Mouse (Mus musculus): ENCODE data around the gene Tmem192.

DNA sequence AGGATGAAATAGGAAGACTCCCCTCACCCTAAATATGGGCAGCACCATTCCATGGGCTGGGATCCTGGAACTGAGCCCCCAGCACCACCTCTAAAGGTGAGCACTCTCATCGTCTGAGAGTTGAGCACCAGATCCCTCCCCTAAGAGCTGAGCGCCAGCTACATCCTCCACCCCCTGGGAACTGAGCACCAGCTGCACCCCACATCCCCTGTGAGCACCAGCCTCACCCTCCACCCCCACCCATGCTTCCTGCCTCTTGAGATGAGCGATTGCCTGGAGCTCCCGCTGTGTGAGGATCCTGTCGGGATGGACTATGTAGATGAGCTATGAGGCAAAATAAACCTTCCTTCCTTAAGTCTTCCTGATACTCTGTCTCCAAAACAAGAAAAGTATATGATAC lies 4.0 kb upstream of the Tmem192 start:
- TF ChIP-seq CTCF (IDR thresholded peaks at IDR 0.05; ENCODE audit: low read depth, low read length) = no peak
- TF ChIP-seq POLR2A (IDR thresholded peaks at IDR 0.05; ENCODE audit: extremely low read depth, insufficient read depth, low read length) = no peak
